Mouse (Mus musculus): ENCODE measurements at regions not wholly inside any gene's neighbourhood (a gene's known extent, or its start where the extent isn't known, plus 50 kb on each side); places are given as distances from the start of the nearest gene placed in this dataset.

DNA sequence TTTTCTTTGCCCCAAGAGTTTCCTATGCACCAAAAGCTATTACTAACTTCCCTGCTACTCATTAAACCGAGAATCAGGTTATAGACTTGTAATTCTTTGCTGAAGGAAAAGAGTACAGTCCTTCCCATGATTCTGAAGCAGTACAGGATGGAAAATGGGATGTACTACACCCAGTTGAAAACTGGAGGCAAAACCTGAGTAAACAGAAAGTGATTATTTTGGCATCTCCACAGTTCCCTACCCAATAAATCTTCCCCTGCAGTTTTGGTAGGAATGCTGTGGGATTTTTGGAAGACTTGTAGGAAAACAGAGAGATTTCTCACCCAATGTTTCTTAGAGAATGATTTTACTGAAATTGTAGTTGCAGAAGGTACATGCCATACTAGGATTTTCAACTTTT is 268.5 kb downstream of the Dio2 start:
- H3K9ac ChIP-seq (replicated peaks; ENCODE audit: low read depth, low read length): no peak overlapping the region
- ATAC-seq (ENCODE audit: low read depth): no peak
- H3K9me3 ChIP-seq (ENCODE audit: control insufficient read depth, low read length): no peaks in the 10 kb centered on the region
- H3K36me3 ChIP-seq (ENCODE audit: control insufficient read depth, insufficient read depth, low read length): no peaks in the 10 kb centered on the region
- no peaks in the 10 kb centered on the region for H3K27me3 ChIP-seq (ENCODE audit: control insufficient read depth, insufficient read depth, low read length)
- 77% methylated on average over 1 of the region's 1 CpGs for WGBS
- no peak overlapping the region for H3K4me3 ChIP-seq (ENCODE audit: low read depth, low read length)
- no peak overlapping the region for H3K27ac ChIP-seq (ENCODE audit: low read depth, low read length)
- H3K4me2 ChIP-seq (ENCODE audit: low read depth, low read length): no peak overlapping the region
- no peaks in the 10 kb centered on the region for H3K4me1 ChIP-seq (ENCODE audit: control insufficient read depth, insufficient read depth, low read length)

DNA sequence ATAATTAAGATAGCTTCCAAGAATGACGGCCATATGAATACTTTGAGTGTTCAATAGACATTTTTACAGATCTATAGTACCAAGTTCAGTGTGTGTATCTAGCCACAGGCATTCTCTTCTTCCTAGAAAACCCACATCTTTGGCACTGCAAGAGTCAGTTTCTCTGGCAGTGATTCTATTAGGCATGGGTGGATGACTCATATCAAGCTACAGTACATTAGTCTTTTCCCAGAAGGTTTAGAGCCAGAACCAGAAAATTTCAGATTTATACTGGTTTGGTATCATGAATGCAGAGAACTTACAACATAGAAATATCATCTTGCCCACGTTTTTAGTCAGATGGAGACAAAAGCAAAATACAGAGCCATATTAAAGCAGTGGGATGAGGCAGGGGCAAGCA is 278.1 kb downstream of the Dio2 start:
- Histone ChIP-seq H3K27me3 (ENCODE audit: control insufficient read depth, insufficient read depth, low read length) (no peaks in the 10 kb centered on the region), H3K36me3 (ENCODE audit: control insufficient read depth, insufficient read depth, low read length) (no peaks in the 10 kb centered on the region), H3K27ac (ENCODE audit: low read depth, low read length) (no peak overlapping the region), H3K4me3 (ENCODE audit: low read depth, low read length) (no peak overlapping the region), H3K9me3 (ENCODE audit: control insufficient read depth, low read length) (no peaks in the 10 kb centered on the region), H3K4me1 (ENCODE audit: control insufficient read depth, insufficient read depth, low read length) (no peaks in the 10 kb centered on the region), H3K9ac (replicated peaks; ENCODE audit: low read depth, low read length) (no peak overlapping the region), H3K4me2 (ENCODE audit: low read depth, low read length) (no peak overlapping the region)
- no peak for ATAC-seq (ENCODE audit: low read depth)
- WGBS: 76% methylated on average over 2 of the region's 2 CpGs

DNA sequence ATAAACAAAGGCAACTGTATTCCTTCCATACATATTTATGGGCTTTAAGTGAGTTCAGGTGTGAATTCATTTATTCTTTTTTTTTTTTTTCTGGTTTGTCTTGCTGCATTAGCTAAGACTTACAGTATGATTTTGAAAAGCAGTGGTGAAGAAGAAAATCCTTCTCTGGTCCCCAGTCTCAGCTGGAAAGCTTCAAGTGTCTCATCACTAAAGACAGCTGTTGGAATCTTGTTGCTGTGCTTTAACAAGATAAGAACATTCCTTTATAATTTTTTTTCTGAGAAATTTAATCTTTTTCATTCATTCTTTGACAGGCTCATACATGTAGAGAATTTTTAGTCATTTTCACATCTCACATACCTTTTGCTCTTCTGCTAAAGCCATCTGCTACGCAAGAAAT is 297.6 kb downstream of the Dio2 start:
- no peak overlapping the region for H3K27ac ChIP-seq (ENCODE audit: low read depth, low read length)
- no peak overlapping the region for H3K4me2 ChIP-seq (ENCODE audit: low read depth, low read length)
- H3K9me3 ChIP-seq (ENCODE audit: control insufficient read depth, low read length): no peaks in the 10 kb centered on the region
- H3K4me1 ChIP-seq (ENCODE audit: control insufficient read depth, insufficient read depth, low read length): no peaks in the 10 kb centered on the region
- H3K4me3 ChIP-seq (ENCODE audit: low read depth, low read length): no peak overlapping the region
- no peak overlapping the region for H3K9ac ChIP-seq (replicated peaks; ENCODE audit: low read depth, low read length)
- H3K27me3 ChIP-seq (ENCODE audit: control insufficient read depth, insufficient read depth, low read length): no peaks in the 10 kb centered on the region
- 84% methylated on average over 1 of the region's 1 CpGs for WGBS
- H3K36me3 ChIP-seq (ENCODE audit: control insufficient read depth, insufficient read depth, low read length): no peaks in the 10 kb centered on the region
- ATAC-seq (ENCODE audit: low read depth): no peak

DNA sequence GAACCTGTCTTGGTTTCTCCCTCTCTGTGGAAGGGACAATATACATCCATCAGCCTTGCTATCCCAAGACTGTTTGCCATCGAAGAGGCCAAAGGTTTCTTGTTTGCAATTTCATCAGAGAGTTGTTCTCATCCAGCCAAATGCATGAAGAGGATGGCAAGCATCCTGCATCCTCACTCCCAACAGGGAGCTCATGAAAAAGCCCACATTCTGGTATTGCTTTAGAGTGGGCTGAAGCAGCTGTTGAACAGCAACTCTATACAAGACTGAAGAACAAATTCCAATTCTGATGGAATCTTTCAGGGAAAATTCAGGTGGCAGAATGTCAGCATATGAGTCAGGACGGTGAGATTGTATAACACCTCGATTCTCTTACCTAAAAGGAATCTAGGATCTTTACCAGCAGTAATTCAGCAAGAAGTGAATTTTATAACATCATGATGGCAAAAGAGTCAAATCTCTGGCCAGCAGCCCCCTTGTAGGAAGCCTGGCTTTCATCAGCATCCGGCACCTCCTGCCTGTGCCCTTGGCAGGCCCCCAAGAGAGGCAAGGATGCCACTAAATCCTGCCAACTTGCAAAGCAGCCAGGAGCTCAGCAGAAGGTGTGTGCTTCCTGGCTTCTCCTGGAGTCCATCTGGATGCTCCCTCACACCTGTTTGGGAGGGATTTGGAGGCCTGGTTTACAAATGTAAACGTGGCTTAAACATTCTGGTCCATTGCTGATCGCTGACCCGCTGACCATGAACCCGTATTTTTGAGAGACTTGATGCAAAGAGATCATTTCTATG is 312.8 kb downstream of the Dio2 start:
- Histone ChIP-seq H3K9ac (replicated peaks; ENCODE audit: low read depth, low read length) (no peak overlapping the region), H3K4me2 (ENCODE audit: low read depth, low read length) (no peak overlapping the region), H3K27ac (ENCODE audit: low read depth, low read length) (no peak overlapping the region), H3K4me1 (ENCODE audit: control insufficient read depth, insufficient read depth, low read length) (no peaks in the 10 kb centered on the region), H3K36me3 (ENCODE audit: control insufficient read depth, insufficient read depth, low read length) (no peaks in the 10 kb centered on the region), H3K4me3 (ENCODE audit: low read depth, low read length) (no peak overlapping the region), H3K27me3 (ENCODE audit: control insufficient read depth, insufficient read depth, low read length) (no peaks in the 10 kb centered on the region), H3K9me3 (ENCODE audit: control insufficient read depth, low read length) (no peaks in the 10 kb centered on the region)
- no peak for ATAC-seq (ENCODE audit: low read depth)
- 78% methylated on average over 8 of the region's 8 CpGs for WGBS

DNA sequence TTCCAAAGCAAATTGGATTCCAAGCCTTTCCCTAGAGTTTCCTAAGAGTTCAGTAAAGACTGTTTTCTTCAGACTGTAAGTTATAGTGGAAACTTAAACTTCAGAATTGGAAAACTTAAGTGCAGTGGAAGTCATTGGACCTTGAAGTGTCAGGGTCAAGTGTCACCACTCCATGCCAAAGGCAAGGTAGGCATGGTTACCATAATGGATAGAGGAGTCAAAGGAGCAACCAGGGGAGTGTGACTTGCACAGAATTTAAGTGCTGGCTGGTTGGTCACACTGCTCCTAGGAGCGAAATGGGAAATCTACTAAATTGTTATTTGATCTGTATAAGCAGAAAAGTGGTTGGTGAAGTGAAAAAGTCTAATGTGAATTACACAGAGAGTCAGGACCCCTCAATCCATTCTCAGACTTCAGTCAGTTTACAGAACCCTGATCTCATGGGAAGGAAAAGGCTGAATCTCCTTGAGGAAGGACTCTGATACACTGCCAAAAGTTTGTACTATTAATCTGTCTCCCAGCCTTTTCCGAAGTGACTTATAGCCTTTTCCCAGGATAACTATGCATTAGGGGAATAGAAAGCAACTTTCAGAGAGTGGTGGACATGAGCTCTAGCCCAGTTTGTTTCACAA is 320.5 kb downstream of the Dio2 start:
- no peak overlapping the region for H3K4me2 ChIP-seq (ENCODE audit: low read depth, low read length)
- H3K27me3 ChIP-seq (ENCODE audit: control insufficient read depth, insufficient read depth, low read length): no peaks in the 10 kb centered on the region
- H3K27ac ChIP-seq (ENCODE audit: low read depth, low read length): no peak overlapping the region
- no peak overlapping the region for H3K4me3 ChIP-seq (ENCODE audit: low read depth, low read length)
- H3K36me3 ChIP-seq (ENCODE audit: control insufficient read depth, insufficient read depth, low read length): no peaks in the 10 kb centered on the region
- ATAC-seq (ENCODE audit: low read depth): peak; percentile 56; the same call in 1 of the 2 replicates
- no peaks in the 10 kb centered on the region for H3K4me1 ChIP-seq (ENCODE audit: control insufficient read depth, insufficient read depth, low read length)
- no peaks in the 10 kb centered on the region for H3K9me3 ChIP-seq (ENCODE audit: control insufficient read depth, low read length)
- 73% methylated on average over 2 of the region's 2 CpGs for WGBS
- no peak overlapping the region for H3K9ac ChIP-seq (replicated peaks; ENCODE audit: low read depth, low read length)

DNA sequence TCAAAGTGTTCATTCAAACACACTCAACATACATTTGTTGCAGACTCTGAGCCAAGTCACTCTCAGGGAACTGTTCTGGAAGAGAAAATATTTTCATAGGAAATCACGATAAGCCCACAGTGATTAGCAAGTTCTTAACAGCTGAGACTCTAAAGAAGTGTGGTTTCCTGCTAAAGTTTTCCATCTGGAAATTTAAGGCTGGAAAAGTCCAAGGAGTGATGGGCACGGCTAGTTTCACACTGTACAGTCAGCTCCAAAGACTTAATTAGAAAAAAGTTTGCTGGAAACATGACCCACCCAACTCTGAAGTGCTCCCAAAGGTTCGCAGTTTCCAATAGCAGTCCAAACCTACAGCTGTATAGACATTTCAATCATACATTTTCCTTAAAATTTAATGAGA is 329.5 kb downstream of the Dio2 start:
- ATAC-seq (ENCODE audit: low read depth): no peak
- H3K4me2 ChIP-seq (ENCODE audit: low read depth, low read length): no peak overlapping the region
- no peaks in the 10 kb centered on the region for H3K27me3 ChIP-seq (ENCODE audit: control insufficient read depth, insufficient read depth, low read length)
- no peak overlapping the region for H3K27ac ChIP-seq (ENCODE audit: low read depth, low read length)
- H3K36me3 ChIP-seq (ENCODE audit: control insufficient read depth, insufficient read depth, low read length): no peaks in the 10 kb centered on the region
- WGBS: 85% methylated on average over 3 of the region's 3 CpGs
- H3K9me3 ChIP-seq (ENCODE audit: control insufficient read depth, low read length): no peaks in the 10 kb centered on the region
- H3K9ac ChIP-seq (replicated peaks; ENCODE audit: low read depth, low read length): no peak overlapping the region
- H3K4me3 ChIP-seq (ENCODE audit: low read depth, low read length): no peak overlapping the region
- H3K4me1 ChIP-seq (ENCODE audit: control insufficient read depth, insufficient read depth, low read length): no peaks in the 10 kb centered on the region

DNA sequence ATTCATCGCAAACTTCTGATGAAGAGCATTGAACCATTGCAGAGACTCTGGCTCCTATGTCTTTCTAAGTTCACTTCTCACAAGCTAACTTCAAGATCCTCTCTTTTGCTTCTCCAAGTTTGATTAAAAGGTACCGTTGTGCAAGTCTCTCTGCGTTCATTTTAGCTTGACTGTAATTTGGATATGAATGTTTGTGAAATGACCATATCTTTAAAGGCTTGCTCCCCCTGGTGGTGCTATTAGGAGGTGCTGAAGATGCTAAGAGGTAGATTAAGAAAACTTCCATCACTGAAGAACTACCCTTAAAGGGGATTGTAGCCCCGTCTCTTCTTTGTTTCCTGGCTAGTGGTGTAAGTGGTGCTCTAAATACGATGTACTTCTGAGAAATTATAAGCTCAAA is 339.7 kb downstream of the Dio2 start:
- Histone ChIP-seq H3K4me2 (ENCODE audit: low read depth, low read length) (no peak overlapping the region), H3K9me3 (ENCODE audit: control insufficient read depth, low read length) (no peaks in the 10 kb centered on the region), H3K27ac (ENCODE audit: low read depth, low read length) (no peak overlapping the region), H3K4me1 (ENCODE audit: control insufficient read depth, insufficient read depth, low read length) (no peaks in the 10 kb centered on the region), H3K4me3 (ENCODE audit: low read depth, low read length) (no peak overlapping the region), H3K36me3 (ENCODE audit: control insufficient read depth, insufficient read depth, low read length) (no peaks in the 10 kb centered on the region), H3K9ac (replicated peaks; ENCODE audit: low read depth, low read length) (no peak overlapping the region), H3K27me3 (ENCODE audit: control insufficient read depth, insufficient read depth, low read length) (no peaks in the 10 kb centered on the region)
- no peak for ATAC-seq (ENCODE audit: low read depth)
- 86% methylated on average over 5 of the region's 5 CpGs for WGBS

All from neural tube, embryonic 14.5 days (tissue).